Mouse (Mus musculus) inflammation-experienced regulatory T-cells (primary cell): ENCODE measurements around the gene Sprr2a1. TPM values are rescaled to one million over a fixed set of nuclear protein-coding genes. Genes with fewer than 3 reads are reported as not detected.

ENCODE experiments used
- polyA plus RNA-seq, 2 experiments: library from polyadenylated mRNA; unstranded; fragments of 100-300 nt; shearing (Covaris generic); gene quantifications; one replicate each; pipeline ENCODE4 v1.2.1; 2017

The Sprr2a1 gene
- polyA plus RNA-seq: not detected

DNA sequence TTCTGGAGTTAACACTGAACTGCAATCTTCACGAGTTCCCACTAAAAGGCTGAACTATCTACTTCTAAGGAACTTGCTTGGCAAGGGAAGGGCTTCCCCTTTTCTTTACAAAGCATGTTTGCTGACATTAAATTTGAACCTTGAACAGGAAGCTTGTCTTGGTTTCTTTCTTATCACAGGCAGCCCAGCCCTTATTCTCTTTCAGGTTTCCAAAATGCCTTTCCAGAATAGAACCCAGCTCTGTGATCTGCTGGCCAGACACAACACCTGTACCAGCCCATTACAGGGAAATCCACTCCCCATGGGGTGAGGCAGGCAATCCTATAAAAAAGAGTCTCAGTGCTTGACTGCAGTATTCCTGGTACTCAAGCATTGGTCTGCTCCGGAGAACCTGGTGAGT lies at the start of gene Sprr2a1, which contains the start of gene Sprr2a2:
TSS of gene Sprr2a1 (plus strand) at position 231 of the 400 bp plus-strand sequence.
TSS of gene Sprr2a2 (plus strand) at position 352 of the 400 bp plus-strand sequence.

Other genes with a start within 250 kb of the Sprr2a1 start
- not detected for gene Pglyrp3, start 201.2 kb upstream of the Sprr2a1 start, polyA plus RNA-seq
- under 1 TPM in 1 of 2 experiments, not detected in 1; 0.53 TPM for gene Lor, start 132.7 kb upstream of the Sprr2a1 start, polyA plus RNA-seq
- gene Prr9, start 91.9 kb upstream of the Sprr2a1 start, polyA plus RNA-seq: 1 to 10 TPM in 1 of 2 experiments, under 1 TPM in 1; 0.66 to 1.8 TPM
- not detected for gene Lelp1, start 73.1 kb upstream of the Sprr2a1 start, polyA plus RNA-seq
- gene Sprr2a2, start 121 bp downstream of the Sprr2a1 start, polyA plus RNA-seq: under 1 TPM in 1 of 2 experiments, not detected in 1; 0.67 TPM
- gene Sprr2a3, start 69.6 kb downstream of the Sprr2a1 start, polyA plus RNA-seq: not detected
- gene Sprr2b, start 100.8 kb downstream of the Sprr2a1 start, polyA plus RNA-seq: not detected
- gene Sprr2d, start 123.3 kb downstream of the Sprr2a1 start, polyA plus RNA-seq: not detected
- gene Sprr2e, start 136.3 kb downstream of the Sprr2a1 start, polyA plus RNA-seq: under 1 TPM; 0.42 to 0.76 TPM
- not detected for gene Sprr2f, start 149.4 kb downstream of the Sprr2a1 start, polyA plus RNA-seq
- gene Sprr2h, start 169.9 kb downstream of the Sprr2a1 start, polyA plus RNA-seq: not detected
- not detected for gene Sprr2i, start 192.2 kb downstream of the Sprr2a1 start, polyA plus RNA-seq
- gene Sprr2j-ps, start 202.3 kb downstream of the Sprr2a1 start, polyA plus RNA-seq: 1 to 10 TPM in 1 of 2 experiments, not detected in 1; 1.0 TPM
- 10 to 100 TPM; 23.3 to 26.3 TPM for gene Gm9774, start 213.6 kb downstream of the Sprr2a1 start, polyA plus RNA-seq
- not detected for gene Sprr2k, start 216.8 kb downstream of the Sprr2a1 start, polyA plus RNA-seq
- not detected for gene Sprr1b, start 223.0 kb downstream of the Sprr2a1 start, polyA plus RNA-seq
- not detected for gene Sprr3, start 242.9 kb downstream of the Sprr2a1 start, polyA plus RNA-seq